ENCODE assay signal across 24 mouse cellular contexts in genomic region chr10:67971166-67971796, GRCm38 (mm10). TPM values are rescaled to one million over a fixed set of nuclear protein-coding genes. Genes with fewer than 3 reads are reported as not detected.
DNase-seq lines count a peak whose midpoint lies in the region; ATAC-seq and TF ChIP-seq lines count a peak whose summit lies in the region.
"Had no signal": no experiment of that assay in that cellular context is flagged by ENCODE, and none has a peak within 500 bp of the region (broad histone marks: within the 10 kb centered on the region; RNA-seq: fewer than 3 reads in every experiment).

No protein-coding gene starts in this region.

- no peaks in the 10 kb centered on the region for H3K36me3 ChIP-seq in forebrain, embryonic 10.5 days (replicated peaks)
- no peaks in the 10 kb centered on the region for H3K36me3 ChIP-seq in forebrain, embryonic 12.5 days (replicated peaks)
- H3K36me3 ChIP-seq in embryonic facial prominence, embryonic 11.5 days (replicated peaks; ENCODE audit: control insufficient read depth, insufficient read depth, low read depth, low read length): no peaks in the 10 kb centered on the region
- no peaks in the 10 kb centered on the region for H3K36me3 ChIP-seq in limb, embryonic 10.5 days
- H3K36me3 ChIP-seq: hindbrain, embryonic 12.5 days had no signal

- no peak for TF ChIP-seq CTCF in cerebellum, adult 2 months (IDR thresholded peaks at IDR 0.05; ENCODE audit: borderline replicate concordance, insufficient read depth, low read depth, low read length)

- no peaks in the 10 kb centered on the region for H3K27me3 ChIP-seq in forebrain, embryonic 10.5 days (ENCODE audit: poor library complexity, severe bottlenecking)
- no peaks in the 10 kb centered on the region for H3K27me3 ChIP-seq in forebrain, embryonic 12.5 days
- no peaks in the 10 kb centered on the region for H3K27me3 ChIP-seq in embryonic facial prominence, embryonic 11.5 days (ENCODE audit: control insufficient read depth, insufficient read depth, low read length)
- H3K27me3 ChIP-seq in limb, embryonic 10.5 days (ENCODE audit: low read depth, poor library complexity, severe bottlenecking): no peaks in the 10 kb centered on the region
- no peaks in the 10 kb centered on the region for H3K27me3 ChIP-seq in cerebellum, adult 2 months (ENCODE audit: control insufficient read depth, insufficient read depth, low read length)
- H3K27me3 ChIP-seq: hindbrain, embryonic 12.5 days had no signal

- H3K27ac ChIP-seq in forebrain, embryonic 10.5 days: 0 out of 2 replicates have a peak overlapping the region, but pooled peaks have one; percentile 20
- no peak overlapping the region for H3K27ac ChIP-seq in forebrain, embryonic 12.5 days
- no peak overlapping the region for H3K27ac ChIP-seq in embryonic facial prominence, embryonic 11.5 days (replicated peaks; ENCODE audit: low read depth, low read length)
- peak overlapping the region; percentile 66 for H3K27ac ChIP-seq in limb, embryonic 10.5 days
- H3K27ac ChIP-seq in cerebellum, adult 2 months (ENCODE audit: insufficient read depth, low read length): no peak overlapping the region
- H3K27ac ChIP-seq: gastrocnemius, adult 2 months; hindbrain, embryonic 12.5 days; macrophage; stomach, postnatal 0 days had no signal

- H3K4me2 ChIP-seq in forebrain, embryonic 12.5 days: no peak overlapping the region
- H3K4me2 ChIP-seq in embryonic facial prominence, embryonic 11.5 days (ENCODE audit: low read depth, low read length): no peak overlapping the region
- H3K4me2 ChIP-seq: hindbrain, embryonic 12.5 days; midbrain, embryonic 11.5 days had no signal

- no peak for TF ChIP-seq POLR2A in cerebellum, adult 2 months (IDR thresholded peaks at IDR 0.05; ENCODE audit: borderline replicate concordance, insufficient read depth, low read length)

- no peaks in the 10 kb centered on the region for H3K9me3 ChIP-seq in forebrain, embryonic 10.5 days
- no peaks in the 10 kb centered on the region for H3K9me3 ChIP-seq in forebrain, embryonic 12.5 days
- H3K9me3 ChIP-seq in embryonic facial prominence, embryonic 11.5 days (replicated peaks; ENCODE audit: control insufficient read depth, low read length): no peaks in the 10 kb centered on the region
- H3K9me3 ChIP-seq in limb, embryonic 10.5 days (replicated peaks): no peaks in the 10 kb centered on the region
- H3K9me3 ChIP-seq: hindbrain, embryonic 12.5 days had no signal

- ATAC-seq in forebrain, embryonic 12.5 days (ENCODE audit: low FRiP score): no peak
- peak; percentile 59 for ATAC-seq in embryonic facial prominence, embryonic 11.5 days (replicated peaks; ENCODE audit: insufficient number of reproducible peaks, low FRiP score, low TSS enrichment, low read depth)
- ATAC-seq: inflammation-experienced regulatory T-cells, adult 6 months; lung, postnatal 0 days had no signal

- H3K4me1 ChIP-seq in forebrain, embryonic 10.5 days: peaks cover 7% of the 10 kb centered on the region; the same call in 1 of the 2 replicates
- H3K4me1 ChIP-seq in forebrain, embryonic 12.5 days: 0 out of 2 replicates have a peak, but pooled peaks cover 1% of the 10 kb centered on the region
- H3K4me1 ChIP-seq in embryonic facial prominence, embryonic 11.5 days (ENCODE audit: control insufficient read depth, insufficient read depth, low read length): no peaks in the 10 kb centered on the region
- peaks cover 19% of the 10 kb centered on the region for H3K4me1 ChIP-seq in limb, embryonic 10.5 days
- no peaks in the 10 kb centered on the region for H3K4me1 ChIP-seq in cerebellum, adult 2 months (ENCODE audit: control insufficient read depth, insufficient read depth, low read length)

- H3K4me3 ChIP-seq in forebrain, embryonic 10.5 days: no peak overlapping the region
- no peak overlapping the region for H3K4me3 ChIP-seq in forebrain, embryonic 12.5 days (replicated peaks)
- H3K4me3 ChIP-seq in embryonic facial prominence, embryonic 11.5 days (ENCODE audit: low read depth, low read length): no peak overlapping the region
- H3K4me3 ChIP-seq in limb, embryonic 10.5 days: peak overlapping the region; percentile 8; the same call in 1 of the 2 replicates
- H3K4me3 ChIP-seq in cerebellum, adult 2 months (replicated peaks; ENCODE audit: insufficient read depth, low read depth, low read length): no peak overlapping the region
- H3K4me3 ChIP-seq: gastrocnemius, adult 2 months; hindbrain, embryonic 12.5 days had no signal

- no peak for DNase-seq in forebrain, embryonic 10.5 days (ENCODE audit: extremely low spot score, low spot score)
- peak; percentile 83 for DNase-seq in embryonic facial prominence, embryonic 11.5 days (ENCODE audit: low spot score)
- DNase-seq in limb, embryonic 10.5 days (ENCODE audit: low spot score): peak; percentile 55
- DNase-seq in right cerebral cortex, postnatal 36 days (ENCODE audit: low spot score in 2 of 2): no peak
- DNase-seq in layer of hippocampus, postnatal 36 days: no peak
- DNase-seq in cerebellum, adult 11 months: no peak
- no peak for DNase-seq in cerebellum, adult 2 months
- DNase-seq: adrenal gland, adult 2 months; cerebellum, adult 18-20 months; cerebellum, postnatal 36 days; gastrocnemius, adult 2 months; kidney, adult 18-20 months; thymus, adult 2 months had no signal

- 69% methylated on average over 11 of the region's 11 CpGs for WGBS in forebrain, embryonic 10.5 days
- 71% methylated on average over 11 of the region's 11 CpGs for WGBS in forebrain, embryonic 12.5 days
- WGBS in embryonic facial prominence, embryonic 11.5 days: 29% methylated on average over 11 of the region's 11 CpGs
- WGBS in limb, embryonic 10.5 days: 27% methylated on average over 11 of the region's 11 CpGs
- WGBS in cerebellum, adult 2 months: 82% methylated on average over 11 of the region's 11 CpGs

- no peak overlapping the region for H3K9ac ChIP-seq in forebrain, embryonic 12.5 days
- no peak overlapping the region for H3K9ac ChIP-seq in embryonic facial prominence, embryonic 11.5 days (replicated peaks; ENCODE audit: low read length)
- H3K9ac ChIP-seq: hindbrain, embryonic 12.5 days had no signal

RNA-seq across cellular contexts. Expression of gene Rtkn2, which starts 8.1 kb away (rescaled TPM):
- 20.9 and 22.4 TPM in 2 replicates for polyA plus RNA-seq in forebrain, embryonic 10.5 days (2016; fragmentation: Nextera tagmentation; extraction: Ambion mirVana)
- polyA plus RNA-seq in forebrain, embryonic 12.5 days (2016; fragmentation: Nextera tagmentation; extraction: Ambion mirVana): 29.1 and 29.4 TPM in 2 replicates
- polyA plus RNA-seq in embryonic facial prominence, embryonic 11.5 days (2014; fragmentation: Nextera tagmentation; extraction: Ambion mirVana): 12.7 and 14.2 TPM in 2 replicates
- 9.3 and 11.8 TPM in 2 replicates for polyA plus RNA-seq in limb, embryonic 10.5 days (2016; fragmentation: Nextera tagmentation; extraction: Ambion mirVana)
- 1 to 10 TPM; 5.1 to 6.2 TPM for total RNA-seq in layer of hippocampus, postnatal 36 days (2021)
- 1.4 and 2.0 TPM in 2 replicates for polyA plus RNA-seq in cerebellum, adult 2 months (2012; rRNA removed)
- total RNA-seq: neutrophil, adult 5-6 weeks had no signal
- polyA plus RNA-seq: adrenal gland, adult 2 months; large intestine, adult 2 months; liver, adult 2 months had no signal

RNA-seq across cellular contexts. Expression of gene Zfp365, which starts 58.8 kb away (rescaled TPM):
- polyA plus RNA-seq in forebrain, embryonic 10.5 days (2016; fragmentation: Nextera tagmentation; extraction: Ambion mirVana): 2.7 and 3.2 TPM in 2 replicates
- polyA plus RNA-seq in forebrain, embryonic 12.5 days (2016; fragmentation: Nextera tagmentation; extraction: Ambion mirVana): 2.3 and 3.6 TPM in 2 replicates
- polyA plus RNA-seq in embryonic facial prominence, embryonic 11.5 days (2014; fragmentation: Nextera tagmentation; extraction: Ambion mirVana): 1.5 and 2.6 TPM in 2 replicates
- 1.2 and 1.9 TPM in 2 replicates for polyA plus RNA-seq in limb, embryonic 10.5 days (2016; fragmentation: Nextera tagmentation; extraction: Ambion mirVana)
- 100 to 1,000 TPM; 240 to 247 TPM for total RNA-seq in layer of hippocampus, postnatal 36 days (2021)
- 32.2 and 39.7 TPM in 2 replicates for polyA plus RNA-seq in cerebellum, adult 2 months (2012; rRNA removed)
- total RNA-seq: liver, adult 2 months had no signal
- polyA plus RNA-seq: liver, adult 2 months; liver, embryonic 16.5 days had no signal

Comparison
In these comparisons a context has a peak if more than half of its experiments do, and no peak if none do; other contexts are left out.
1. H3K27ac ChIP-seq: peak in forebrain, embryonic 10.5 days (single experiment) and limb, embryonic 10.5 days (single experiment); none in forebrain, embryonic 12.5 days (single experiment), embryonic facial prominence, embryonic 11.5 days (single experiment) and cerebellum, adult 2 months (single experiment).
2. DNase-seq: peak in embryonic facial prominence, embryonic 11.5 days (single experiment) and limb, embryonic 10.5 days (single experiment); none in forebrain, embryonic 10.5 days (single experiment), right cerebral cortex, postnatal 36 days (0 of 2), layer of hippocampus, postnatal 36 days (0 of 2), cerebellum, adult 11 months (single experiment) and cerebellum, adult 2 months (0 of 2).